Mouse (Mus musculus) megakaryocyte, embryonic 14.5 days (primary cell): ENCODE data around the gene Fbxo21.

Experiments used
- FLI1 ChIP-seq: IDR thresholded peaks from 2 replicates; pipeline ENCODE4 v1.6.1; 2012; ENCODE audit warnings: low read length, inconsistent platforms, mixed read lengths
- GATA1 ChIP-seq: IDR thresholded peaks from 3 replicates; pipeline ENCODE4 v1.6.1; 2012; ENCODE audit warnings: mixed read lengths, low read length, inconsistent platforms, borderline replicate concordance

DNA sequence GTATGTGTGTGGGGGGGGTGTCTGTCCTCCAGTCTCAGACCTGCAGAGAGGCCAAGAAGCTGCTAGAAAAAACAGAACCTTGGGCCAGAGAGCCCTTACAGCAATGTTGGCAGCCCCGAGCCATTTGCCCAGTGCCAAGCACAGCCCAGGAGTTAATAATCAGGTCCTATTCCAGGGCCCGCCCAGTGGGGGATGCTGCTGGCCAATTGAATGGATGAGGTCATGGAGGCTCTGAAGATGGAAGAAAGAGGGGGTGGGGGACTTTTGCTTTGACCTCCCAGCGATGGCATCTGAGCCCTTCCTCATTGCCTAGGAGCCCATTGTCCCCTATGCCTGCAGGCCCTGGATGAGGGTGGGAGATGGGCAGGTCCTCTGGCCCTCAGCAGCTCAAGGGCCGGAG lies 55.0 kb downstream of the Fbxo21 start:
- TF ChIP-seq GATA1 (no peak), FLI1 (no peak)
